Mouse (Mus musculus): ENCODE data around the gene Yy1.

Yy1 gene

DNA sequence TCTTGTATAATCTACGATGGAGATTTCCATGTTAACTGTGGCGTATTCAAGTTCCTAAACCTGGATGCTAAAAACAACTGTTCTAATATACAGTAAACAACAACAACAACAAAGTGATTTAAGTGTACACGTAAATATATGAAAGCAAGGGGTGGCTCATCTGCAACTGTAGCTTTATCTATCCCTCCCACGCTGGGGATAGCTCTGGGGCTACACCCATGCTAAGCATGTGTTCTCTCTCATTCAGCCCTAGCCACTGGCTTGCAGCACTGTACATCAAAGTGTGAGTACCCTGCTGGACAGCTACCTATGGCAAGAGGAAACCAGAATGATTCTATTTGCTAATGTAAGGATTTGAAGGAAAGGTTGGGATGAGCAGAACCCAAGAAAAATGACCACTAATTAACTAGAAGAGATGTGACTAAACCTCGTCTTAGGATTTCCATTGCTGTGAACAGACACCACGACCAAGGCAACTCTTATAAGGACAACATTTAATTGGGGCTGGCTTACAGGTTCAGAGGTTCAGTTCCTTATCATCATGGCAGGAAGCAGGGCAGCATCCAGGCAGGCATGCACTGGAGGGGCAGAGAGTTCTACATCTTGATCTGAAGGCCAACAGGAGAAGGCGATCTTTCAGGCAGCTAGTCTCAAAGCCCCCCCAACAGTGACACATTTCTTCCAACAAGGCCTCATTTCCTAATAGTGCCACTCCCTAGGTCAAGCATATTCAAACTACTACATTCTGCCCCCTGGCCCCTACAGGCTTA lies 12.5 kb upstream of the Yy1 start:
- DNase-seq, result no peak

DNA sequence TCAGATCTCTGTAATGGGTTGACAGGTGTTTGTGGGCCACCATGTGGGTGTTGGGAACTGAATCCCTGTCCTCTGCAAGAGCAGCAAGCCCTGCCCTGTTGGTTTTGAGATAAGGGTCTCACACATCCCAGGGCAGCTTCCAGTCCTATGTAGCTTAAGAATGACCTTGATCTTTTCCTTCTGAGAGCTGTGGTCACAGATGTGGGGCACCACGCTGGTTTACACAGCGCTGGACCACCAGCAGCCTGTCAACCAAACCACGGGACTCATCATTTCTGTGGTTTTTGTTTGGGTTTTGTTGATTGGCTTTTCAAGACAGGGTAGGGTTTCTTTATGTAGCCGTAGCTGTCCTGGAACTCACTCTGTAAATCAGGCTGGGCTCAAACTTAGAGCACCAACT lies 7.6 kb upstream of the Yy1 start:
- no peak for DNase-seq

DNA sequence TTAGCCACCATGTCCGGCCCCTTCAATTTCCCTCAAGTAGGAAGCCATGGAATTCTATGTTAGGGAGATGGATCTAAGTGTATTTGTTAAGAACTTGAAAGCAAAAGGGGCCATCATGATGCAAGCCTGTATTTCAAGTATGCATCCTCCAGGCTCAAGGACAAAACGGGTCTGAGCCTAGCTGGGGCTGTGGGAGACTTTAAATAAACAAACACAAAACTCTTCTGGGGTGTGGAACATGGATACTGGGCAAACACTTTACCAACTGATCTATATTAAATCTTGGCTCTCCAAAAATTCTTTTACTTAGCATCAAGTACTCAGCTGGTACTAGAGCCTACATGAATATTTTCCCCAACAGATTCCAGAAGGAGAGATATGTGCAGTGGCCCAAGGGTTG lies 5.4 kb upstream of the Yy1 start:
- DNase-seq, result no peak

DNA sequence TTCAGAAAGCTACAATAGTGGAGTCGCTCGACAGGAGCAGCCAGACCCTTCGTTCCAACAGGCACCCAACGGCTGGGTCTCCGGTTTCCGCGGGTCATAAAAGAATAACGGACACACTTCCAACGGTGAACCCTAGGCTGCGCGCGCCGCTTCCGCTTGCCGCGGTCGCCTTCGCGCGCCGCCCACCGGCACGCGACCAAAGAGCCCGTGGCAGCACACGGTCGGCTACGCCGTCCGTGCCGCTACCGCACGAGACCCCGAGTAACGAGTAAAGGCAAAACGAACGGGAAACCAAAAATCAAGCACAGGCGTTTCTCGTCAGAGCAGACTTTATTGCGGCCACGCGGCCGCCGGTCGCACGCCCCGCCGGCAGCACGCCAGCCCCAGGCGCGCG lies 624 bp upstream of the Yy1 start:
- DNase-seq, result peak; percentile 78

DNA sequence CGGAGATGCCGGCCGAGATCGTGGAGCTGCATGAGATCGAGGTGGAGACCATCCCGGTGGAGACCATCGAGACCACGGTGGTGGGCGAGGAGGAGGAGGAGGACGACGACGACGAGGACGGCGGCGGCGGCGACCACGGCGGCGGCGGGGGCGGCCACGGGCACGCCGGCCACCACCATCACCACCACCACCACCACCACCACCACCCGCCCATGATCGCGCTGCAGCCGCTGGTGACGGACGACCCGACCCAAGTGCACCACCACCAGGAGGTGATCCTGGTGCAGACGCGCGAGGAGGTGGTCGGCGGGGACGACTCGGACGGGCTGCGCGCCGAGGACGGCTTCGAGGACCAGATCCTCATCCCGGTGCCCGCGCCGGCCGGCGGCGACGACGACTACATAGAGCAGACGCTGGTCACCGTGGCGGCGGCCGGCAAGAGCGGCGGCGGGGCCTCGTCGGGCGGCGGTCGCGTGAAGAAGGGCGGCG lies 724 bp downstream of the Yy1 start:
- peak; percentile 41 for DNase-seq

DNA sequence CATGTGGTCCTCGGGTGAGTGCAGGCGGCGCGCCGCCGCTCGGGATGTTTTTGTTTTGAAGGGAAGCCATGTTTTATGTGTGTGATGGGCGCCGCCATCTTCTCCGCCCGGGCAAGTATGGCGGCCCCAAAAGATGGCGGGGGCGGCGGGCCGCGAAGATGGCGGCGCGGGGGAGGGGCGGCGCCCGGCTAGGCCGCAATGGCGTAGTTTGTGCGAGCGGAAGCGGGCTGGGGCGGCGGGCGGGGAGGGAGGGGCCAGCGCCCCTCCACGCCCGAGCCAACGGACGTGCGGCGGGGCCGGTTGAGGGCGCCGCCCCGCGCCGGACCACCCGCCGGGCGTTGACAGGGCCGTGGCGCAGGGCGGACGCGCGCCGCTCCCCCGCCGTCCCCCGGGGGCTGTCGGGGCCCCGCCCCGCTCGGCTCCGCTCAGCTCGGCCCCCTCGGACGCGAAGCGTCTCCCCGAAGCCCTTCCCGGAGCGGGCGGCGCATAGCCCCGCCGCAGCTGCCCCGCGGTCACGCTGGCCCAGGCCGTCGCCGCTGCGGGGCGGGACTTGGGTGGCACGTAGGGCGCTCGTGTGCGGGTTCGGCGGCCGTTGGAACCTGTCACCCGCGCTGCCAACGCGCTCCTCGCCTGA lies 1.4 kb downstream of the Yy1 start:
- peak; percentile 85 for DNase-seq

DNA sequence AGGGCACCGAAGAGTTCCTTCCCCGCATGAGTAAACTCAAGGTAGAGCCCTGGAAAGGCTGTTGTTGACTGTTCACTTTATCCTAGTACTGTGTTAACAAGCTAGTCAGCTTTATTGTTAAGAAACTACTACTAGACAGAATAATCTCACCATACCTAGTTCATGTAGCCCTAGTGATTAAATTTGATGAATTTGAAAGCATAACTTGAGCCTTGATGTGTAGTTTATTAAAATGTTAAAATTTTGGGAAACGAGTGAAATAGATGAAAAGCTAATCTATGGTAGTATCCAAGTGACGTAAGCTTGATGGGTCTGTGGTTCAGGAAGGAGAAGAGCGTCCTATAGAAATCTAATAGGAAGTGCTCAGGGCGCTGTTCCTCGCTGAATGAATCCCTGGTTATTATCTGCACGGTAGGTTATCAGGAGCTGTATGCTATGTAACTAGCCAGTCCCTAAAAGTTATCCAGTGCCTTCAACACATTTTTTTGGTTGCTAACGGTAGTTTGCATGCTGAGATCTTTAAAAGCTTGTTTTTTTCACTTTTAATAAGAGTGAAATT lies 2.3 kb downstream of the Yy1 start:
- no peak for DNase-seq

DNA sequence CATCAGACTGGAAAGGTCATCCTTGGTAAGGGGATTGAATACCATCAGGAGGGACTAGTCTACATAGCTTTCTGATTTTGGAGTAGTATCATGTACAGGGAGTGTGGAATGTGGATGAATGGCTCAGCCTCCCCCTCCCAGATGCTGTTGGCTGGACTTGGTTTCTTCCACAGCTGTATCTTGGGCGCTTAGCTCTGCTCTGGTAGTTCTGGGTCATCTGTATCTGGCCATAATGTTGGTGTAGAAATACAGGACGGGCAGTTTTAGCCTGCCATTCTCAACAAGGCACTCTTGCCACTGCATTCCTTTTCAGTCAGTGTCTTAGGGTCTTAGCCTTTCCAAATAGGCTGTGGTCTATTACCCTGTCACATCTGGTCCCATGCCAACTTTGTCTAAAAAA lies 8.8 kb downstream of the Yy1 start:
- DNase-seq, result no peak

DNA sequence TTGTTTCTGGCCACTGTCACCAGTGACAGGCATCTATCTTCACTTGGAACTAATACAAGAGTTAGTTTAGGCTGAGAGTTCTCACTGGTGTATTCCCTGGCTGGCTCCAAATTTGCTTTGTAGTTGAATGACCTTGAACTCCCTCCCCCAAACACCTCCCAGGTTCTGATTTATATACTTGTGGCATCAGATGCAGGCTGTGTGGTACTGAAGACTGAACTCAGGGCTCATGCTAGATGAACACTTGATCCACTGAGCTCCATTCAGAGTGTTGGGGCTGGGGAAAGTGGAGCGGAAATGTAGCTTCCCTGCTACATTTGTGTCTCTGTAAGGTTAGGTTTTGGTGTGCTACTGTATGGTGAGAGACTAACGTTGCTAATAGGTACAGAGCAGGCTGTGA lies 11.6 kb downstream of the Yy1 start:
- no peak for DNase-seq

DNA sequence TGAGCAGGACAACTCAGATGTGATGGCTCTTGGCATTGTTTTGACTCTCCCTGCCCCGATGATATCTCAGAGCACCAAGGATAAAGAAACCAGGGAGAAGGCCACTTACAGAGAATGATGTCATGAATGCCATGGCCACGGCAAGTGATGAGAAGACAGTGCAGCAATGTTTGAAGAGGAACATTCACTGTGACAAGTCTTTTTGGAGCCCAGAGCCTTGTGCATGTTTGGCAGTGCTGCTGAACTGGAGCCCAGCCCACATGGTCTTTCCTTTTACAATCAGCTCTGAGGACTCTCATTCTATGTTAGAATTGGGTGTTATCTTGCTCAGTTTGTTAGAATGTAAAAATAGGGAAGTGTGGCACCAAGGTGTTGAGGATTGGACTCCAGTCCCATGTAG lies 15.7 kb downstream of the Yy1 start:
- no peak for DNase-seq

DNA sequence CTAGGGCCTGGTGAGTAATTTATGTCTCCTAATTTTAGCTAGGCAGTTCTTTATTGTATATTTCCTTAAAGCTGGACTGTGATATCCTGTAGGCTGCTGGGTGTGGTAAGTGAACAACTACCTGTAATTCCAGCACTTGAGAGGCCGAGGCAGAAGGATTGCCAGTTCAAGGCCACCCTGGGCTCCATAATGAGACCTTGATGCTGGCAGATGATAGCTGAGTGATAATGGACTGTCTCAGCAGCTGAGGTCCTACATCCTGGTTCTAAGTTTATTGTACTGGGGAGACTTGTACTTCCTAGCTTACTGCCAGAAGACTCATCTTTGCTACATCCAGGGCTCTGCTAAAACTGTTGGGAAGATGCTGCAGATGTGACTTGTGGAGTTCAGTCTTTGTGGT lies 17.0 kb downstream of the Yy1 start:
- no peak for DNase-seq

DNA sequence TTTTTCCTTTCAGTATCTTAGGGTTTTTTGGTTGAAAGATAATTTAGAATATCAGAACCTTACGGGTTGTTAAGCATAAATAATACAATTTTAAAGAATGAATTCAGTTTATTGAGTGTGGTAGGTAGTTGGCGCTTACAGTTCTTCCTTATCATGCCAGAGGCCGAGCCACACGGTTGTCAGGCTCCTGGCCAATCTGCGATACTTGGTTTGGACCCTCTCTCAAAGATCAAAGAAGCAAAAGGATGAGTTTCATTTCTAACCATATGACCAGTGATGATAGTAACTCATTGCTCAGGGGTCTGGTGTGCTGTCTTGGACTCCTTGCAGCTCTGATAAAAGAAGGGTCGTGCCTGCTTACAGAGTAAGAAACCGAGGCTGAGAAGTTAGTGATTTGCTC lies 17.5 kb downstream of the Yy1 start:
- DNase-seq, result no peak

DNA sequence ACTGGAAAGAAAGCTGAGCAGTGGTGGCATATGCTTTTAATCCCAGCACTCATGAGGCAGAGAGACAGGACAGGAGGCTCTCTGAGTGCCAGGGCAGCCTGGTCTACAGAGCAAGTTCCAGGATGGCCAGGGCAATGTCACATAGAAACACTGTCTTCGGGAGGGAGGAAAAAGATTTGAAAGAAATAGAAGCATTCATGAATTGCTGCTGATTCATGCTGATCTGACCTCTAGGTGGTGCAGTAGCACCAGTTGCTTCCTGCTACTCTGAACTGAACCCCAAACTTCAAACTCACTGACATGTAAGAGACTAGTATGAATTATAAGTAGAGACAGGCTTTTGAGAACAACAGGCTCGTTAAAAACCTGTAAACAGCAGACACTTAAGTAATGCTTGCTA lies 18.4 kb downstream of the Yy1 start:
- DNase-seq, result no peak

DNA sequence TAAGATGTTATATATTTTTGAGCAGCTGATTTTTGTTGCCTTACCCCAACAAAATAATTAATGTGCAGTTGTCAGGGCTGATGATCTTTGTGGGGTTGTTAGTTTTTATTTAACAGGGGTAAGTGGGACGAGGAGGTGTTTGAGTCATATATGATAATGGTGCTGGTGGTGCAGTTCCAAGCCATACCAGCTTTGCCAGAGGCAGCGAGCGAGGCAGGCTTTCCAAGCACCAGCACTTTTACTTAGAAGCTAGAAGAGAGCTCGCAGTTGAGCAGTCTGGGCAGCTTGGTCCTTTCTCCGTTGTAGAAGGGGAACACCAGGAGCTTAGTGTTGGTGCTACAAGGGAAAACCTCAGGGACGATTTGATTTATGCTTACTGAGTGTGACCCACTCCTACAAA lies 19.7 kb downstream of the Yy1 start:
- DNase-seq, result no peak

DNA sequence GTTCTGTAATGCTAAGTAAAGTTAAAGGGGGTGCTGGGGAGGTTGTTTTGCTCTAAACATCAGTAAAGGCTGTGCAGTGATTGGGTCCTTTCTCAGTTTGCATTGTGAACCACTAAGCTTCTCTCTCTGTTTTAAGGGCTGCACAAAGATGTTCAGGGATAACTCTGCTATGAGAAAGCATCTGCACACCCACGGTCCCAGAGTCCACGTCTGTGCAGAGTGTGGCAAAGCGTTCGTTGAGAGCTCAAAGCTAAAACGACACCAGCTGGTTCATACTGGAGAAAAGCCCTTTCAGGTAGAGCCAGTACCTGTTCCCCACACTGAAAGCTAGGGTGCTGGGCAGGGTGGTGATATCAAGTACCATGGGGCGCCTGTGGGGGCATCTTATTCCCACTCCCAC lies 21.7 kb downstream of the Yy1 start:
- no peak for DNase-seq

DNA sequence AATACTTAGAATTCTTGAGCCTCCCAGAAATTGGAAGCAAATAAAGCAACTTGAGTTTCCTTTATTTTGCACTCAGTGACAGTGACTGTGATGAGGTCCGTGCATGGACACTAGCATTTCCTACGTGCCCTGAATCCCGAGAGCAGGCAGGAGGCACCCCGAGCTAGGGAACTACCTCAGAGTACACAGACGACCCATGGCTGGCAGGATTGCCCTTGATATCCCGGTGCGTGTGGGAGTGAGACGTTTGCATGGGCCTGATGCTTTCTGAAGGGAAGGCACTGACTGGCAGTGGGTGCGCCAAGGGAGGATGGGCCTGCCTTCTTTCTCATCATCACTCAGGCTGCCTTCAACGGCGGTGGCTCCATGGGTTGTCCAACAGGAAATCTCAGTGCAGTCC lies 23.8 kb downstream of the Yy1 start:
- no peak for DNase-seq

DNA sequence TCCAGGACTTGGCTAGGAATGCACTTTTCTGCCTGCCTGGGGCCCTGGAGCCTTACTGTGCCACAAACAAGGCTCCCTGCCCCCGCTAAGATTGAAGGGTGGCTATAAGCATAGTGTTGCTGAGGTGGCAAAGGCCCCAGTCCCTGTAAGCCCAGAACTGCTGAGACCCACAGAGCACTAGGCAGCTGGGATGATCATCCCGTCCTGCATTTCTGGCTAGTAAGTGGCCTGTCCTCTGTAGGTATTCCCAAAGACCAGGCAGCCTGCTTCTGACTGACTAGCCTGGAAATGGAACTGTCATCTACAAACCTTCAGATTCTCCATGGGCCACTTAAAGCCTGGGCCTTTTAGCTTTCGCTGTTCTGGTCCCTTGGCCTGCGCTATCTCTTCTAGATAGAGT lies 27.7 kb downstream of the Yy1 start:
- no peak for DNase-seq

DNA sequence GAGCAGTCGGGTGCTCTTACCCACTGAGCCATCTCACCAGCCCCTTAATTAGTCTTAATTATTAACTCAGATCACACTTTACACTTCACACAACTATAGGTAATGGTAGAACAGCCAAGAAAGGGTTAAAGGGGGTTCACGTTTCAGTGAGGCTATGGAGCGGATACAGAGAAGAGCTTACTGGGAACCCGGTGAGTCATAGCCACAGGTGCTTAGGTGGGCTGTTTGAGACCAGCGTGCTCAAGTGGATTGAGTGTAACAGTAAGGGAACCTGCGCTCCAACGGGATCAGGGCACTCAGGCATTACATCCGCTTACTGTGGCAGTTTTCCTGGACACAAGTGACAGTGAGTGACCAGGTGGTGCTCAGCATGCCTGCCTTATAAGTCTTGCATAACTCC lies 30.3 kb downstream of the Yy1 start:
- DNase-seq, result no peak

DNA sequence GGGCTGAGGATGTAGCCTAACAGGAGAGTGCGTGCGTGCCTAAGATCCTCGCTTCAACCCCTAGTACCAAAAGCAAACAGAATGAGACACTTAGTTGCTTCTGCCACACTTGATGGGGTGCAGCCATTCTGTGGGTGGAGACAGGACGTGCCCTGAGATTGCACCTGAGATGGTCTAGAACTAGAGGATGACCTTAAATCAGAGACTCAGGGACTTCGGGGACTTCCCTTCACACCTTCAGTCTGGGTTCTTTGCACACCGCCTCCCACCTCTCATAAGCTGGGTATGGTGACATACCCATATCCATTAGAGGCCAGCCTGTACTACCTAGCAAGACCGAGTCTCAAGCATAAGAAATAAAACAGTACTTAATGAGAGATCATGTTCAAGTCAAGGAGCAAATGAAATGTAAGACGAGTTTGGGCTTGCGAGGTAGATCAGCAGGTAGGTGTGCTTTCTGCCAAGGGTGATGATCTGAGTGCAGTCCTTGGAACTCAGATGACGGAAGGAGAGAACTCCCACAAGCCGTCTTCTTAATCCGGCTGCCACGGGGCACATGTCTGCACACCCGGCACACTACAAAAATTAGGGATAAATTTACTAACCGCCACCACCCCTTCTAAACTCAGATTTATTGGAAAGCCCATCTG lies 31.6 kb downstream of the Yy1 start:
- no peak for DNase-seq

DNA sequence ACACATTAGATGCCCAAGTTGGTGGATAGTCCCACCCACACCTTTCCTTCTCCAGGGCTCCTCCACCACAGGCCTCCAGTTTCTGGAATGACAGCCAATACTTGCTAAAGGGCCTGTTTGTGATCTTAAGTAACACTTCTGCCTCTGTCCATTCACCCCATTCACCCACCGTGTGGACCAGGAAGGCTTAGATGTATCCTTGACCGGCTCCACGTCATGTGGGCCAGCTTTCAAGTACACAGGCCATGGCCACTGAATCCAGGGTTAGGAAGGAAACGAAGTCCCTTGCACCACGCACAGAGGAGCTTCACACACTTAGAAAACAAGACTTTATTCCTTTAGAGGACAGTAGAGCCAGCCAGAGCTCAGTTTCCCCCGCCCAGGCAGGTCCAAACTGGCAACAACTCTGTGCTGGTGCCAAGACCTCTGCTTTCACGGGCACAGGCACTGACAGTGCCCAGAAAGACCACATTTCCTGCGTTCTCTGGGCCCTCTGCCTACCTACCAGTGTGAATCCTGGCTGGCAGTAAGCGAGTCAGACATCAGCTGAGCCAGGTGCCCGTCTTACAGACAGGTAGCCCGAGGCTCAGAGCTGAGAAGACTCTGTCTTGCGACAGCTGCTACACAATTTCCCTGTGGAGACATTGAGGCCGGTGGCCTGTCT lies 32.9 kb downstream of the Yy1 start:
- no peak for DNase-seq

DNA sequence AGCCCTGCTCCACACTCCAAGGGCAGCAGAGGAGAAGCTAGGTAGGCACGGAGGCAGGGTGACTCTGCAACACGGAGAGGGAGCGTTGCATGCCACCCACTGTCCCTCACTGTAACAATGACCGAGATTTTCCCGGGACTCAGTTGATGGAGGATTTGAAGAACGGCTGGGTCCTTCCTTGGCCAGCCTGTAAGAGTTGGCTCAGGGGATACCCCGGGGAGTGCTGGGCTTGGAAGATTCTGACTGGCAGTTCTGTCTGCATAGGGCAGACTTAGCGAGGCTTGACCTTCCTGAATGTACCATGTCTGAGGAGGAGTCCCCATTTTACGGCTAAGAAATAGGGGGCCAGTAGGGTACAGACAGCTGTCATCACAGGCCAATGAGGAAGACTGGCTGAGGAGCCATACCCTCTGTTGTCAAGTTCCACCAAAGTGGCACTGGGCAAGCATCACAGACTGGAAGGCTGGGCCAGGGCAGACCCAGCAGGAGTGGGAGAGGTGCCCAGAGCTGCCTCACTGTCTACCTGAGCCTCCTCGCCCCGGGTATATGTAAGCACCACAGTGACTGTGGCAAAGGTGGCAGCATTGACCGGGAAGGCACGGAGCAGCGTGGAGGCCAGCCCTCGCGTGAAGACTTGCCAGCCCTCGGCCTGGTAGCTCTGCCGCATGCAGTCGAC lies 33.6 kb downstream of the Yy1 start:
- no peak for DNase-seq

DNA sequence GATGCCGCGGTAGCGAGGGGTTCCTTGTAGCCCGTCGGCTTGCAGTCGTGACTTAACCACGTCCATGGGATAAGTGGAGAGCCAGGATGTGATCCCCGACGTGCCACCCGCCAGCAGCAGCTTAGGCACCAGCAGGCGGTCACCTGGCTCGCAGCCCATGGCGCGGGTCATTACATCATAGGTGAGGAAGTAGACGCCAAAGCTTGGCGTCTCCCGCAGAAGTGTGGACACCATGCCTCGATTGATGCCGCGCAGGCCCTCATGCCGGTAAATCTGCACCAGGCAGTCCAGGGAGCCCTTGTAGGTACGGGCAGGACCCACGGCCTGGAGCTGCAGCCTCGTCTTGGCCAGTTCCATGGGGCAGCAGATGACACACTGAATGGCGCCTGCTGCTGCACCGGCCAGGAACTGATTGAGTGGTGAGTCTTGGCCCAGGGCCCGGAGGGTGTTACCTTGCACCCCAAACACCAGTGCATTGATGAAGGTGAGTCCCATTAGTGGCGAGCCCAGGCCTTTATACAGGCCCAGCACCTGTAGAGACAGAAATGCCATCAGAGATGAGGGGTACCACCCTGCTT lies 34.3 kb downstream of the Yy1 start:
- no peak for DNase-seq

DNA sequence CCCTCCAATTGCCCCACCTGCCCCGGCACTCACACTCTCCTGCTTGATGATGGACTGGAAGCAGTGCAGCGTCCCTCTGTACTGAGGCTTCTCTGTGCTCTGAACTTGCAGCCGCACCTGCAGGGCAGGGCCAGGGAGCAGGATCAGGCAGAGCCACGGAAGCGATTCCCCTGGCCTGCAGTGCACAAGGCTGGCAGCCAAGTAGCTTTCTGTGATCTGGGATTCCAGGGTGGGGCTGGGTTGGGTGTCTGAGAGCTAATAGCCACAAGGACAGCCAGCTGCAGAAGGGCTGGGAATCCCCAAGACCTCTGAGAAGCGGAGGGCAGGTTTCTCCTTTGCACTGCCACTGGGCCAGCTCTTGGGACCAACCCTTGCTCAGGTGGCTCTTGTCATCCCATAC lies 34.9 kb downstream of the Yy1 start:
- DNase-seq, result no peak
